Mouse (Mus musculus): ENCODE measurements around the gene S100a10.
A peak's percentile ranks its signal among the peaks of the same experiment; 100 is the strongest.
"Not testable (repeated sequence)": the region's sequence is repeated elsewhere in the genome, so short reads cannot be mapped to it uniquely, and the experiment has no call there.

The S100a10 gene

GRCm38 (mm10) chr3:93554981-93555877, at the start of gene S100a10:
TSS of gene S100a10 (plus strand) at chr3:93555080.
- DNase-seq, result peak; percentile 78 to 80

GRCm38 (mm10) chr3:93505960-93506863, 48.7 kb upstream of the S100a10 start:
- peak; percentile 87 to 90 for DNase-seq

- DNase-seq, result no peak
Observed at GRCm38 (mm10) chr3:93506881-93507325, 48.0 kb upstream of the S100a10 start.

- DNase-seq, result no peak
Observed at GRCm38 (mm10) chr3:93509301-93509700, 45.6 kb upstream of the S100a10 start.

- no peak for DNase-seq
Observed at GRCm38 (mm10) chr3:93511036-93511435, 43.8 kb upstream of the S100a10 start.

- DNase-seq, result no peak
Observed at GRCm38 (mm10) chr3:93511801-93512200, 43.1 kb upstream of the S100a10 start.

GRCm38 (mm10) chr3:93512386-93513101, 42.3 kb upstream of the S100a10 start:
- DNase-seq, result no peak

- DNase-seq, result no peak
Observed at GRCm38 (mm10) chr3:93514628-93515027, 40.3 kb upstream of the S100a10 start.

- DNase-seq, result no peak
Observed at GRCm38 (mm10) chr3:93517343-93517742, 37.5 kb upstream of the S100a10 start.

GRCm38 (mm10) chr3:93519856-93520329, 35.0 kb upstream of the S100a10 start:
- DNase-seq, result no peak

- DNase-seq, result peak; percentile 38 to 61
Observed at GRCm38 (mm10) chr3:93520330-93521193, 34.3 kb upstream of the S100a10 start, which contains the start of gene S100a11. TSS of gene S100a11 (plus strand) at chr3:93520488.

- no peak for DNase-seq
Observed at GRCm38 (mm10) chr3:93521462-93522057, 33.3 kb upstream of the S100a10 start.

GRCm38 (mm10) chr3:93522611-93523010, 32.3 kb upstream of the S100a10 start:
- DNase-seq, result peak in 1 of 2 experiments; percentile 41

- no peak for DNase-seq
Observed at GRCm38 (mm10) chr3:93527300-93527699, 27.6 kb upstream of the S100a10 start.

GRCm38 (mm10) chr3:93528807-93529206, 26.1 kb upstream of the S100a10 start:
- no peak for DNase-seq

GRCm38 (mm10) chr3:93537068-93537576, 17.8 kb upstream of the S100a10 start:
- DNase-seq, result no peak

GRCm38 (mm10) chr3:93538486-93538885, 16.4 kb upstream of the S100a10 start:
- no peak for DNase-seq

GRCm38 (mm10) chr3:93541501-93541900, 13.4 kb upstream of the S100a10 start:
- DNase-seq, result no peak

- not testable (repeated sequence) for DNase-seq
Observed at GRCm38 (mm10) chr3:93544170-93544569, 10.7 kb upstream of the S100a10 start.

GRCm38 (mm10) chr3:93547099-93547648, 7.7 kb upstream of the S100a10 start:
- DNase-seq, result peak; percentile 76 to 92
